Mouse (Mus musculus) spleen, adult 2 months (tissue): ENCODE data around the gene Cirbp.

Experiments
- CTCF ChIP-seq: fragments of 200-500 bp; IDR thresholded peaks from 2 replicates; pipeline ENCODE4 v1.5.1; 2011; ENCODE audit warnings: mild to moderate bottlenecking, inconsistent platforms; ENCODE audit not compliant: insufficient read depth, insufficient read length, insufficient replicate concordance; ENCODE audit errors: extremely low read depth
- POLR2A ChIP-seq: fragments of 200-500 bp; IDR thresholded peaks from 2 replicates; pipeline ENCODE4 v1.6.1; 2011; ENCODE audit warnings: low read depth, low read length, inconsistent platforms

DNA sequence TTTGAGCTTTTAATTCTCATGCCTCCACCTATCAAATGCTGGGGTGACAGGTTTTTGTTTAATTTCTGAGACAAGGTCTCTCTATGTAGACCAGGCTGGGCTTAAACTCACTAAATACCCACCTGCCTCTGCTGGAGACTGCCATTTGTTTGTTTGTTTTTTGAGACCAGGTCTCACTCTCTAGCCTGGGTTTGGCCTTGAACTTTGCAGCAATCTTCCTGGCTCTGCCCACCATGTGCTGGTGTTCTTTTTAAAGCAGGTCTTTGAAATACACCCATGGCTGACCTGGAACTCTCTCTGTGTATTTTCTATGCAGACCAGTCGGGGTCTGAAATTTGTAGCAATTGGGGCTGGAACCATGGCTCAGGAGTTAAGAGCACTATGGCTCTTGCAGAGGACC lies 30.1 kb upstream of the Cirbp start:
- TF ChIP-seq CTCF (no peak), POLR2A (no peak)
